Comparison of ENCODE assay signal across 9 mouse cellular contexts in genomic region chr12:50648671-50649541, GRCm38 (mm10). TPM values are rescaled to one million over a fixed set of nuclear protein-coding genes. Genes with fewer than 3 reads are reported as not detected.
DNase-seq lines count a peak whose midpoint lies in the region; ATAC-seq and TF ChIP-seq lines count a peak whose summit lies in the region.
"Had no signal": no experiment of that assay in that cellular context is flagged by ENCODE, and none has a peak within 500 bp of the region (broad histone marks: within the 10 kb centered on the region; RNA-seq: fewer than 3 reads in every experiment).

Prkd1 (minus strand) TSS chr12:50649098.

- peak; percentile 91 for ATAC-seq in forebrain, embryonic 11.5 days (replicated peaks; ENCODE audit: low FRiP score)
- ATAC-seq in heart, embryonic 12.5 days (ENCODE audit: insufficient number of reproducible peaks, low FRiP score): peak; percentile 92
- peak; percentile 97 for ATAC-seq in kidney, embryonic 15.5 days (replicated peaks; ENCODE audit: low FRiP score)
- peak; percentile 88 for ATAC-seq in limb, embryonic 15.5 days (ENCODE audit: insufficient number of reproducible peaks, low FRiP score, low TSS enrichment, low read depth)
- peak; percentile 90 for ATAC-seq in midbrain, postnatal 0 days (ENCODE audit: low FRiP score)

- H3K9me3 ChIP-seq in forebrain, embryonic 11.5 days (ENCODE audit: control insufficient read depth, low read length): no peaks in the 10 kb centered on the region
- H3K9me3 ChIP-seq in heart, embryonic 12.5 days (replicated peaks): no peaks in the 10 kb centered on the region; the same call in 1 of the 2 replicates
- H3K9me3 ChIP-seq in kidney, embryonic 15.5 days (replicated peaks): no peaks in the 10 kb centered on the region
- H3K9me3 ChIP-seq in limb, embryonic 15.5 days: no peaks in the 10 kb centered on the region
- no peaks in the 10 kb centered on the region for H3K9me3 ChIP-seq in midbrain, postnatal 0 days (ENCODE audit: low read length)

- H3K27ac ChIP-seq in forebrain, embryonic 11.5 days (ENCODE audit: low read depth, low read length): peak within 1 kb of the TSS; percentile 31; the same call in 1 of the 2 replicates
- peak within 1 kb of the TSS; percentile 82 for H3K27ac ChIP-seq in heart, embryonic 12.5 days (ENCODE audit: poor library complexity, severe bottlenecking)
- H3K27ac ChIP-seq in kidney, embryonic 15.5 days: peak within 1 kb of the TSS; percentile 87
- peak within 1 kb of the TSS; percentile 83 for H3K27ac ChIP-seq in limb, embryonic 15.5 days
- H3K27ac ChIP-seq in midbrain, postnatal 0 days (ENCODE audit: low read depth, low read length): no peak within 1 kb of the TSS

- no peaks in the 10 kb centered on the region for H3K4me1 ChIP-seq in forebrain, embryonic 11.5 days (replicated peaks; ENCODE audit: control insufficient read depth, insufficient read depth, low read length)
- peaks cover 19% of the 10 kb centered on the region for H3K4me1 ChIP-seq in heart, embryonic 12.5 days (replicated peaks)
- peaks cover 13% of the 10 kb centered on the region for H3K4me1 ChIP-seq in kidney, embryonic 15.5 days
- H3K4me1 ChIP-seq in limb, embryonic 15.5 days: peaks cover 11% of the 10 kb centered on the region
- no peaks in the 10 kb centered on the region for H3K4me1 ChIP-seq in midbrain, postnatal 0 days (ENCODE audit: insufficient read depth, low read length)

- under 1% methylated on average over 98 of the region's 114 CpGs for WGBS in forebrain, embryonic 11.5 days
- WGBS in heart, embryonic 12.5 days: under 1% methylated on average over 76 of the region's 114 CpGs
- under 1% methylated on average over 108 of the region's 114 CpGs for WGBS in kidney, embryonic 15.5 days
- WGBS in limb, embryonic 15.5 days: under 1% methylated on average over 90 of the region's 114 CpGs
- WGBS in midbrain, postnatal 0 days: 1% methylated on average over 70 of the region's 114 CpGs

- H3K36me3 ChIP-seq in forebrain, embryonic 11.5 days (ENCODE audit: control insufficient read depth, insufficient read depth, low read length): no peaks in the 10 kb centered on the region
- H3K36me3 ChIP-seq in heart, embryonic 12.5 days: no peaks in the 10 kb centered on the region
- H3K36me3 ChIP-seq in kidney, embryonic 15.5 days: no peaks in the 10 kb centered on the region
- no peaks in the 10 kb centered on the region for H3K36me3 ChIP-seq in limb, embryonic 15.5 days
- H3K36me3 ChIP-seq in midbrain, postnatal 0 days (ENCODE audit: insufficient read depth, low read length): no peaks in the 10 kb centered on the region

- TF ChIP-seq CTCF in midbrain, postnatal 0 days (IDR thresholded peaks at IDR 0.05): no peak; the same call in 1 of the 2 replicates

- no peaks in the 10 kb centered on the region for H3K27me3 ChIP-seq in forebrain, embryonic 11.5 days (ENCODE audit: control insufficient read depth, insufficient read depth, low read length)
- H3K27me3 ChIP-seq in heart, embryonic 12.5 days (replicated peaks): no peaks in the 10 kb centered on the region
- no peaks in the 10 kb centered on the region for H3K27me3 ChIP-seq in kidney, embryonic 15.5 days
- 0 out of 2 replicates have a peak, but pooled peaks cover 6% of the 10 kb centered on the region for H3K27me3 ChIP-seq in limb, embryonic 15.5 days
- peaks cover 4% of the 10 kb centered on the region; the same call in 1 of the 2 replicates for H3K27me3 ChIP-seq in midbrain, postnatal 0 days (ENCODE audit: insufficient read depth, low read length)

- H3K9ac ChIP-seq in forebrain, embryonic 11.5 days (ENCODE audit: low read length): peak within 1 kb of the TSS; percentile 75
- peak within 1 kb of the TSS; percentile 83 for H3K9ac ChIP-seq in heart, embryonic 12.5 days
- peak within 1 kb of the TSS; percentile 72 for H3K9ac ChIP-seq in kidney, embryonic 15.5 days
- H3K9ac ChIP-seq in limb, embryonic 15.5 days: peak within 1 kb of the TSS; percentile 67
- H3K9ac ChIP-seq in midbrain, postnatal 0 days (replicated peaks; ENCODE audit: low read length, poor library complexity, severe bottlenecking): peak within 1 kb of the TSS; percentile 42

- DNase-seq in thymus, postnatal 4 days: peak; percentile 19
- no peak for DNase-seq in thymus, postnatal 0 days (ENCODE audit: low spot score)
- peak; percentile 83 for DNase-seq in forebrain, embryonic 11.5 days (ENCODE audit: low spot score)
- peak; percentile 62 for DNase-seq in midbrain, postnatal 0 days (ENCODE audit: low spot score)
- DNase-seq in testis, postnatal 14 days (ENCODE audit: low spot score): peak; percentile 68

- peak within 1 kb of the TSS; percentile 84 for H3K4me3 ChIP-seq in forebrain, embryonic 11.5 days (ENCODE audit: low read depth, low read length)
- H3K4me3 ChIP-seq in heart, embryonic 12.5 days: peak within 1 kb of the TSS; percentile 82
- peak within 1 kb of the TSS; percentile 90 for H3K4me3 ChIP-seq in kidney, embryonic 15.5 days (replicated peaks)
- H3K4me3 ChIP-seq in limb, embryonic 15.5 days: peak within 1 kb of the TSS; percentile 78
- H3K4me3 ChIP-seq in midbrain, postnatal 0 days (ENCODE audit: low read depth, low read length): peak within 1 kb of the TSS; percentile 74

- H3K4me2 ChIP-seq in forebrain, embryonic 11.5 days (ENCODE audit: low read depth, low read length, severe bottlenecking): peak within 1 kb of the TSS; percentile 85
- peak within 1 kb of the TSS; percentile 87 for H3K4me2 ChIP-seq in heart, embryonic 12.5 days
- H3K4me2 ChIP-seq in kidney, embryonic 15.5 days: peak within 1 kb of the TSS; percentile 91
- peak within 1 kb of the TSS; percentile 78 for H3K4me2 ChIP-seq in limb, embryonic 15.5 days
- H3K4me2 ChIP-seq in midbrain, postnatal 0 days (ENCODE audit: low read depth, low read length, poor library complexity, severe bottlenecking): peak within 1 kb of the TSS; percentile 87

RNA-seq across cellular contexts. Expression of gene Prkd1, which starts in this region (rescaled TPM):
- polyA plus RNA-seq in thymus, postnatal 0 days (2015; fragmentation: Nextera tagmentation; extraction: Ambion mirVana): 0.76 and 0.94 TPM in 2 replicates
- polyA plus RNA-seq in forebrain, embryonic 11.5 days (2014; fragmentation: Nextera tagmentation; extraction: Ambion mirVana): 8.1 and 8.5 TPM in 2 replicates
- 7.7 and 8.3 TPM in 2 replicates for polyA plus RNA-seq in heart, embryonic 12.5 days (2016; fragmentation: Nextera tagmentation; extraction: Ambion mirVana)
- polyA plus RNA-seq in kidney, embryonic 15.5 days (2015; fragmentation: Nextera tagmentation; extraction: Ambion mirVana): 4.6 and 4.7 TPM in 2 replicates
- polyA plus RNA-seq in limb, embryonic 15.5 days (2015; fragmentation: Nextera tagmentation; extraction: Ambion mirVana): 4.3 and 5.2 TPM in 2 replicates
- total RNA-seq in midbrain, postnatal 0 days (2014; rRNA removed): 3.1 and 5.4 TPM in 2 replicates
- 1.9 and 2.2 TPM in 2 replicates for polyA plus RNA-seq in midbrain, postnatal 0 days (2015; fragmentation: Nextera tagmentation; extraction: Ambion mirVana)
- total RNA-seq: MEL had no signal
